Mouse (Mus musculus): ENCODE measurements around the gene Orm2. TPM values are rescaled to one million over a fixed set of nuclear protein-coding genes. Genes with fewer than 3 reads are reported as not detected.

Gene Orm2
- polyA plus RNA-seq, 1 experiment, result not detected

GRCm38 (mm10) chr4:63411222-63411621 lies 49.0 kb downstream of the Orm2 start:
- Histone ChIP-seq H3K4me1 (peaks cover 32% of the 10 kb centered on the region), H3K4me3 (replicated peaks) (no peak overlapping the region)
- TF ChIP-seq FLI1 (IDR thresholded peaks at IDR 0.05; ENCODE audit: low read length) (no peak), GATA1 (IDR thresholded peaks at IDR 0.05; ENCODE audit: borderline replicate concordance, low read length) (no peak)

GRCm38 (mm10) chr4:63414951-63415350 lies 52.7 kb downstream of the Orm2 start:
- Histone ChIP-seq H3K9me3 (no peaks in the 10 kb centered on the region), H3K36me3 (replicated peaks; ENCODE audit: low read length) (no peaks in the 10 kb centered on the region), H3K4me1 (peaks cover 11% of the 10 kb centered on the region), H3K4me3 (replicated peaks) (no peak overlapping the region), H3K27me3 (replicated peaks) (peaks cover 69% of the 10 kb centered on the region)
- TF ChIP-seq FLI1 (IDR thresholded peaks at IDR 0.05; ENCODE audit: low read length), result no peak
- TF ChIP-seq GATA1 (IDR thresholded peaks at IDR 0.05; ENCODE audit: borderline replicate concordance, low read length), result no peak

More at GRCm38 (mm10) chr4:63411222-63411621, 49.0 kb downstream of the Orm2 start:
- Histone ChIP-seq H3K36me3 (replicated peaks; ENCODE audit: low read length) (no peaks in the 10 kb centered on the region), H3K27me3 (replicated peaks) (peaks cover 63% of the 10 kb centered on the region), H3K9me3 (no peaks in the 10 kb centered on the region)

Other genes with a start within 250 kb of the Orm2 start
- gene Ambp, start 207.7 kb upstream of the Orm2 start, polyA plus RNA-seq (2012; ENCODE audit: insufficient read depth, low replicate concordance), result not detected in 2 replicates
- gene Kif12, start 190.3 kb upstream of the Orm2 start, polyA plus RNA-seq (2012; ENCODE audit: insufficient read depth, low replicate concordance), result not detected in 2 replicates
- gene Col27a1, start 148.4 kb upstream of the Orm2 start, polyA plus RNA-seq (2012; ENCODE audit: insufficient read depth, low replicate concordance), result not detected in 2 replicates
- not detected in 2 replicates for gene Orm1, start 17.9 kb upstream of the Orm2 start, polyA plus RNA-seq (2012; ENCODE audit: insufficient read depth, low replicate concordance)
- not detected in 2 replicates for gene Orm3, start 6.3 kb upstream of the Orm2 start, polyA plus RNA-seq (2012; ENCODE audit: insufficient read depth, low replicate concordance)
- gene Akna, start 40.9 kb downstream of the Orm2 start, polyA plus RNA-seq (2012; ENCODE audit: insufficient read depth, low replicate concordance), result 2.5 and 12.0 TPM in 2 replicates
- gene Whrn, start 133.5 kb downstream of the Orm2 start, polyA plus RNA-seq (2012; ENCODE audit: insufficient read depth, low replicate concordance), result 0.30 TPM in 1 of 2 replicates, not detected in the other
- gene Atp6v1g1, start 182.3 kb downstream of the Orm2 start, polyA plus RNA-seq (2012; ENCODE audit: insufficient read depth, low replicate concordance), result 12.2 and 191 TPM in 2 replicates
- 0.66 TPM in 1 of 2 replicates, not detected in the other for gene Tmem268, start 196.3 kb downstream of the Orm2 start, polyA plus RNA-seq (2012; ENCODE audit: insufficient read depth, low replicate concordance)
- gene Gm11213, start 242.8 kb downstream of the Orm2 start, polyA plus RNA-seq (2012; ENCODE audit: insufficient read depth, low replicate concordance), result not detected in 2 replicates

Data from megakaryocyte, embryonic 14.5 days (primary cell).